Mouse (Mus musculus) heart, adult 18-20 months (tissue): ENCODE results near the gene Alk. TPM values are rescaled to one million over a fixed set of nuclear protein-coding genes. Genes with fewer than 3 reads are reported as not detected.
"Not testable (repeated sequence)": the region's sequence is repeated elsewhere in the genome, so short reads cannot be mapped to it uniquely, and the experiment has no call there.

Source experiments
- DNase-seq, 2 experiments: peaks; one replicate each; pipeline ENCODE4 v3.0.0; 2021 to 2022; ENCODE audit warnings: mixed read lengths in 1 of 2
- total RNA-seq, 2 experiments: library from RNA; stranded (reverse); gene quantifications; 2 replicates each; pipeline ENCODE4 v1.2.3; 2021

Alk gene
- total RNA-seq, 2 experiments from 2014 or later = not detected

GRCm38 (mm10) chr17:72527481-72527880 is 76.9 kb downstream of the Alk start:
- DNase-seq = no peak

- no peak for DNase-seq
Measured at GRCm38 (mm10) chr17:72526356-72526755, 78.1 kb downstream of the Alk start.

DNA sequence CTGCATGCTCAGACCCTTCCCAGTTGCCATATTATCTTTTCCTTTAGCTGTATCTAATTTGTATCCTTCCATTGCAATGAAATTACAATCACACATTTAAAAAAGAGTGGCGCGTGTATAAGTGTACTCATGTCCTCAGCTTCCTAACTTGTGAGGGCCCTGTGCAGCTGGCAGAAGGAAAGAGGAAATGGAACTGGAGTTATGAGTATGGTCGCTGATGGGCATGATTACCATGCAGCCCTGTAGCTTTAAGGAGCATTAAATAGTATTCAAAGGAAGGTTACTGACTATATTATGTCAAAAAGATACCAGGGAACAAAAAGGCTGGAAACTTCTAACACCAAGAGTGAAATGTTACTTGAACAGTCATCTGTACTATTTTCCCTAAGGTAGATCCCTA is 79.6 kb downstream of the Alk start:
- no peak for DNase-seq

- DNase-seq = no peak
Measured at GRCm38 (mm10) chr17:72523006-72523405, 81.4 kb downstream of the Alk start.

- DNase-seq = peak; percentile 31 to 72
Measured at GRCm38 (mm10) chr17:72522381-72522780, 82.0 kb downstream of the Alk start.

GRCm38 (mm10) chr17:72521353-72521752 is 83.1 kb downstream of the Alk start:
- DNase-seq = no peak

DNA sequence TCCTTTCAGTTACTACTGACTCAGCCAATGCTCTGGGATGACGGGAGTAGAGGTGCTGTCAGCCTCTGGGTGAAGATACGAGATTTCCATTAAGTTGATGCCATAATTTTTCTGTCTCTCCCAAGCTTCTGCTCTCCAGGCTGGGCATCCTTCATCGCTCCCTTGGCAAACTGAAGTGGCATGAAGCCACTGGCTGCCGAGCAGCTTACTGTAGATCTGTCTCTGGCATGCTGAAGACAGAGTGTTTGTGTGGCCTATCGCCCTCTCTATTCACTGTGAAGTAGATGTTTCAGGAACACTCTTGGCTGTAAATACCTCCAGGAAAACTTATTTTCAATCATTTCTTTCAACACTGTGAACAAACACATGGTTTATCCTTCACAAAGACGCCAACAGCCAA is 93.7 kb downstream of the Alk start:
- no peak for DNase-seq

DNA sequence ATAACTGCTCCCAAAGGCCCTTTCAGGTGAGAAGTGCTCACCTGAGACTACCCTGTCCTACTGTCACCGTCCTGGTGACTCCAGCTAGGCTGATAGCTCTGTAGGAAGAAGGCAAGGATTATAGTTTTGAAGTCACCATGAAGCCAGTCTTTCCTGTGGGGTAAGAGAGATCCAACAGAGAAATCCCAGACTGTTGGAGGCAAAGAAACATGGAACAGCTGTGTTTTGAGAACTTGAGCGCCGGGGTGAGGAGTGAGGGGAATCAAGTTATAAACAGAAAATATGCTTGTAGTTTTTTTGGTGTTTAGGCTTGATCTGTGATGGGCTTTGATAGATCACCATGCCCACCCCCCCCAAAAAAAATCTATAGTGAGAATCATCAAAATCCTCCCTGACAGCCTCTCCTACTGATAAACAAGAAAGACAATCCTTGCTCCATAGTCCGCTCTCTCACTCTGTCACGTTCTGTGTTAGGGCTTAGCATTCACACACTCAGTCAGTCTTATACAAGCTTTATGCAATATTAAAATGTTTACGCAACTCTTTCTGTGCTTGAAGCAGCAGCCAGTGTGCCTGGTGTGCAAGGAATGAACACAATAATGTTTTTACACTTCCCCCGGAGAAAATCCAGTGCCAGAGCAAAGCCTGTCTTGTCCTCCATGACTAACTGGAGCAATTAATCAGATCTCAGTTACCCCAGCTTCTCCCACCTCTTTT is 95.6 kb downstream of the Alk start:
- no peak for DNase-seq

DNA sequence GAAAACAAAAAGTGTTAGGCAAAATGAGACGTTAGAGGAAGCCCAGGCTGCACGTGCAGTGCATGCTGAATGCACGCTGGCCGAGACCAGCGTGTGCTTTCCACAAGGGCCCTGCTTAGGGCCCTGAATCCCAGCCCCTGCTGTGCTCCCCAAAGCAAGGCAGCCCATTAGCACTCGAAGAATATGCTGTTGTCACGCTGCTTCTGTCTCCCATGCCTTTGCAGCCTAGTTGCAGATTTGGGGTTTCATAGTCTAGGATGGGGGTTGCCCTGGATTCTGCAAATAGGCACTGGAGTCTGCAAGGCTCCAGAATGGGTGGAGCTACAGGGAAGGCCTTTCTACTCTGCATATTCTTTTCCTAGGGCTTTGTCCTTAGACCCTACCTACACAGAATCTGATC is 99.2 kb downstream of the Alk start:
- no peak for DNase-seq

DNA sequence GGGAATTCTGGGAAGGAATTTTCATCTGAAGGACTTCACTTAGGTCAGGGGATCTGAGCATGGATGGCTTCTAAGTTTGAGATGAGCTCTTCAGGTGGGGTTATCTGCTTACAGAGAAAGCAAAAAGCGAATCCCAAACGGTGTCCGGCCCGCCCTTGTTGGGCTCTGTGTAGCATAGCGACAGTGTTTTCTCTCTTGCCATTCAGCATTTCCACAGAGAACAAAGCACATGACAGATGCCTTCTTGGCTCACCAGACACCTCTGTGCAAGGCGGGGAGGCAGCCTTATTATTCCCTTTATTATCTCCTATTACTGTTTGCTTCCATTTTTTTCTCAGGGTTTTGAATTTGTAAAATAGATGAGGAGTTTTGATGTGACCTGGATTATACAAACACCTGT is 99.8 kb downstream of the Alk start:
- no peak for DNase-seq

DNA sequence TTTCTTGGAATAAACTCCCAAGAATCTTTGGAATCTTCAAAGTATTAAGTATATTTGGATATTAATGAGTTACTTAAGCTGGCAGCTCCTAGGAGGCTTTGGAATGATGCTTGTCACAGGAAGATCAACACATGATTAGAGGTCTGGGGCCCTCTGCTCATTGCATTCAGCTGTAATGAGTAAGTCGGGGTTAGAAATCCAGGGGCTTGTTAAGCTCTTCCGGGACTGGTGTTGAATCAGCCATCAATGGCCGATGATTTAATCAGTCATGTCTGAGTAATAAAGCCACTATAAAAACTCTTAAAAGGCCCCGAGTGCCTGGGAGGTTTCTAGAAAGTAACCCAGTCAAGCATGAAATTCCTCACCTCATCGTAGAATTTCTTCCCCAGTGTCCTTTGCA is 109.0 kb downstream of the Alk start:
- DNase-seq = no peak

DNA sequence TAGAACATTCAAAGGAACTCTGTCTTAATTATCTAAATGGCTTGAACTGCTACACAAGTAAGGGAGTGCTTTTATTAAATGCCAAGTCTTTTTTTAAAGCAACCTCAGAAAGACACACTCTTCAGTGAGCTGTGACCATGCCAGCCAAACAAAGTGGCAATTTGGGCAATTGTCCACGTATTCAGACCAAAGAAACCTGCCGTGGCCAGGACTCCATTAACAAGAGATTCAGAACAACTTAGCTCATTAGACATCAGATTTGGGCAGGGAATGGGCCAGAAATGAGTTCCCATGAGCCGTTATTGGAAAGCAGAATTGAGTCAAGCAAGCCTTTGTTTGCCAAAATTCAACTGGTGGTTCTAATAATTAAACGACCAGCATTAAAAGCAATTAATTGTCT is 118.8 kb downstream of the Alk start:
- DNase-seq = no peak

- not testable (repeated sequence) for DNase-seq
Measured at GRCm38 (mm10) chr17:72479260-72479659, 125.2 kb downstream of the Alk start.

DNA sequence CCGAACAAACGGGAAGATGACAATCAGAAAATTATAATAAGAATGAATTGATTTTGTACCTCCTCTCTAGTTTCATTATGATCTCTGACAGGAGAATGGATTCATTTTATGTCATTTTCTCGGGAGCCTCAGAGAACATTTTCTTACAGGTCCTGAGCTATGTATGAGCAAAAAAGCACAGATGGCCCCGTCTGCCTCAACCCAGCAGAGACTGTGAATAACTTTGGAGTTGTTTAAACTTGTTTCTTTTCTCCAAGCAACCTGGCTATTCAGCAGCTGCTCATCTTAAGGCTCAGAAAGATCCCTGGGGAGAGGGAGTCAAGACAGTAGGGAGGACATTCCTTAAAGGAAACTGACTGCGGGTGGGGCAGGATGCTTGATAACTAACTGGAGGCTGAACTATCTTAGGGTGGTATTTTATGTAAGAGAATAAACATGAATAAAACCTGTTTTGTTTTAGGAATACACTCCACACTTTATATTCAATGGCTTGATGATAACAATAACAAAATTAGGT is 126.5 kb downstream of the Alk start:
- no peak for DNase-seq

- no peak for DNase-seq
Measured at GRCm38 (mm10) chr17:72476956-72477355, 127.5 kb downstream of the Alk start.

GRCm38 (mm10) chr17:72474166-72474565 is 130.3 kb downstream of the Alk start:
- DNase-seq = no peak

- peak; percentile 50 to 62 for DNase-seq
Measured at GRCm38 (mm10) chr17:72448477-72448876, 155.9 kb downstream of the Alk start.

DNA sequence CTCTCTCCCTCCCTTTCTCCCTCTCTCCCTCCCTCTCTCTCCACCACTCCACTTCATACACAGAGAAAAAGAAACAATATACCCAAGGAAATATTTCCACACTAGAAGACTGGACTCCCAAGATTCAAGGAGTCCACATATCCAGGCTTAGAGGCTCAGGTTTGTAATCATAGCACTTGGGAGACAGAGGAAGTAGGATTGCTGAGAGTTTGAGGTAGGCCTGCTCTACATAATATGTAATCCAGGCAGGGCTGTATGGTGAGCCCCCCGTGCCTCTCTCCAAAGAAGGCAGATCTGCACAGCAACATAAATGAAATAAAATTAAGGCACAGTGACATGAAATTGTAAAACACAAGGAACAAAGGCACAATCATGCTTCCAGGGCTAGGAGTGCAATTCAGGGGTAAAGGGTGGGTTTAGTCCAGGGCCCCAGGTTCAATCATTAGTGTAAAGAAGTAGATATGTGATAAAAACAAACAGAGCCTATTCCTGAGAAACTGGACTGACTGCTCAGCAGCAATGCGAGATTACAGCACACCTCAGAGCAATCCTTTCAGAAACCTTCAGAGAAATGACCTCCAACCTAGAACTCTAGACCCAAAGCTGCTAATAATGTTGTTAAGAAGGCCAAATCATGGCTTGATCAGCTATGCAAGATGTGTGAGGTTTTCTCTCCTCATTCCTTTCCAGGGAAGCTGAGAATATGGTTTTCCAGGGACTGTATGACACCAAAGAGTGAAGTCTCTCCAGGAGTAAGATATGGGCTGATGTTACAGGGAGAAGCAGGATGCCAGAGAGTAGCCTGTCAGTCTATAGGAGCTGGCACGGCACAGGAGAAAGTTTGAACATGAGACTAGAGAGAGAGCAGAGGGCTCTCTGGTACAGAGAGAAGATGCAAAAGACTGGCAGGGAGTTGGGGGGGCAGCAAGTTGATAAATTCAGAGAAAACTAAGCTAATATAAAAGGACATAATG is 158.9 kb downstream of the Alk start:
- DNase-seq = no peak

DNA sequence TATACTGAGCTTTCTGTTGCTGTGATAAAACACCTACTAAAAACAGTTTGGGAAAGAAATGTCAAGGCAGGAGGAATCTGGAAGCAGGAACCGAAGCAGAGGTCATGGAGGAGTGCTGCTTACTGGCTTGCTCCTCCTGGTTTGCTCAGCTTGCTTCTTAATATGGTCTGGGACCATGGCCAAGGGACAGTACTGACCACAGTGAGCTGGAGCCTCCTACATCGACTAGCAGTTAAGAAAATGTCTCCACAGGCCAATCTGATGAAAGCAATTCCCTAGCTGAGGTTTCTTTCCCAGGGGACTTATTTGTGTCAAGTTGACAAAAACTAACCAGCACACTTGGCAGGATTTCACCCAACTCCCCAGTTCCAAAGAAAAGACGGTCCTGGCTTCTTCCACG is 187.0 kb downstream of the Alk start:
- no peak for DNase-seq

DNA sequence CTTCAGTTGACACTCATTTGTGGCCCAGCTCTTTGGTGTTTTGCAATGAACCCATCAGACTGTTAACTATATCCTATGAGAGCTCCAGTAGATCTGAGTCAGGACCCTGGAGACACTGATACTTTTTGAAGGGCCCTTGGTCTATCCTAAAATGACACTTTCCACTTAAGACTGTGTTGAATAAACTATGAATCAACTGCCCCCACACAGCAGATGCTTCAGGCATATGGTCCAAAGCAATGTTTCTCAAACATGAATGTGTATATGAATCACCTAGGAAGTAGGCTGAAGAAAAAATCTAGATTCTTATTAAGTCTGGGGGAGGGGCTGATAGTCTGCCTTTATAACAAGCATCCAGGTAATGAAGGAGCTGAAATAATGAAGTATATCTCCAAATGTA is 189.8 kb downstream of the Alk start:
- no peak for DNase-seq

DNA sequence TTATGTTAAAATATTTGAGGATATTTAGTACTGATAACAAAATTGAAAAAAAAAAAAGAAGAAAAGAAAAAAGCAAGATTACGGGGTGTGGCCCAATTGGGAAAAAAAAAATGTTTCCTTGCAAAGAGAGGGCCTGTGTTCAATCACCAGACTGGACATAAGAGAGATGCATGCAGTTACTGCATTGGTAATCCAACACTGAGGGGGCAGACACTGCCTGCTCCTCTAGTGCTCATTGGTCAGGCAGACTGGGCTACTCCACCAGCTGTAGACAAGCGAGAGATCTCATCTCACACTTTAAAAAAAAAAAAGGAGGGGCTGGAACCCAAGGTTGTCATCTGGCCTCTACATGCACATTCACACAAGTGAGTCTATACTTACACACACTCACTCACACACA is 199.6 kb downstream of the Alk start:
- no peak for DNase-seq

GRCm38 (mm10) chr17:72401861-72402260 is 202.6 kb downstream of the Alk start:
- no peak for DNase-seq

DNA sequence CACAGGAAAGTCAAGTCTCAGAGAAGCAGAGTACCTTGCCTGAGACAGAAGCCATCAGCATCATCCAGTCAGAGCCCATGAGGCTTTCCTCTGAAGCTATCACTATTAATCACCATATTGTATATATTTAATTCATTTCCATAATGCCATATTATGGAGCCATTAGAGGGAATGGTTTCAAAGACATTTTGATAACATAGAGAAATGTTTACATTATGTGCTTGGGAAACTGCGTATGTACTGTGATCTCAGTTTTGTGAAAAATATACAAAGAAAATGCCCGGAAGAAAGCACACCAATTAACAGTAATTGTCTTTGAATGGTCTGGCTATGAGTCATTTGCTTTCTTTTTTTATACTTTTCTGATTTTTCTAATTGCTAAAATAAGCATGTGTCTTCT is 203.1 kb downstream of the Alk start:
- no peak for DNase-seq
